ENCODE assay signal across 9 mouse cellular contexts in the genomic region with DNA sequence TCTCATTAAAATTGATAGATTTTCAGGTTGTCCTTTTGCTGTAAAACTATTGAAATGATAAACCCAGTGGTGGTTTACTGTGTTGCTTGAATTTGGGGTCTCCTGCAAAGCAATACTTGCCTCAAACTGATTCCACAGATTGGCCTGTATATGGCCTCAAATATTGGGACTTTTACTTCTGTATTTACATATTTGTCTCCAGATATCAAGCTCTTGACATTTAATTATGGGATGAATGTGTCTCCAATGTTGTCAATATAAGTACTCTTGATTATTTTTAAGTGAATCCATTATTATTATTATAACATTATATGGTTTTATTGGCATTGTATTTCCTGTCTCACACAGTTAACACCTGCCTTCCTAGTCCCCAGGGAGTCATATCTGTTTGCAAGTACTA. TPM values are rescaled to one million over a fixed set of nuclear protein-coding genes. Genes with fewer than 3 reads are reported as not detected.
DNase-seq lines count a peak whose midpoint lies in the region; ATAC-seq lines count a peak whose summit lies in the region.
"Had no signal": no experiment of that assay in that cellular context is flagged by ENCODE, and none has a peak within 500 bp of the region (broad histone marks: within the 10 kb centered on the region; RNA-seq: fewer than 3 reads in every experiment).

No protein-coding gene starts in this region.

- H3K27me3 ChIP-seq in kidney, embryonic 14.5 days (ENCODE audit: control insufficient read depth, insufficient read depth, low read length) = no peaks in the 10 kb centered on the region
- H3K27me3 ChIP-seq in embryonic facial prominence, embryonic 10.5 days (replicated peaks; ENCODE audit: low read depth, poor library complexity, severe bottlenecking) = no peaks in the 10 kb centered on the region
- no peaks in the 10 kb centered on the region for H3K27me3 ChIP-seq in intestine, embryonic 14.5 days (replicated peaks; ENCODE audit: control insufficient read depth, insufficient read depth, low read length)
- H3K27me3 ChIP-seq in midbrain, embryonic 16.5 days (ENCODE audit: control insufficient read depth, insufficient read depth, low read depth, low read length) = no peaks in the 10 kb centered on the region

- H3K27ac ChIP-seq in kidney, embryonic 14.5 days (ENCODE audit: low read depth, low read length) = no peak overlapping the region
- H3K27ac ChIP-seq in embryonic facial prominence, embryonic 10.5 days (replicated peaks) = peak overlapping the region; percentile 97; the same call in 1 of the 2 replicates
- no peak overlapping the region for H3K27ac ChIP-seq in intestine, embryonic 14.5 days (ENCODE audit: low read depth)
- no peak overlapping the region for H3K27ac ChIP-seq in midbrain, embryonic 16.5 days (ENCODE audit: low read length)

- H3K4me1 ChIP-seq in kidney, embryonic 14.5 days (ENCODE audit: control insufficient read depth, insufficient read depth, low read length) = 0 out of 2 replicates have a peak, but pooled peaks cover 7% of the 10 kb centered on the region
- peaks cover 25% of the 10 kb centered on the region for H3K4me1 ChIP-seq in embryonic facial prominence, embryonic 10.5 days
- H3K4me1 ChIP-seq in intestine, embryonic 14.5 days (replicated peaks; ENCODE audit: control insufficient read depth, insufficient read depth, low read length) = peaks cover 10% of the 10 kb centered on the region; the same call in 1 of the 2 replicates
- peaks cover 16% of the 10 kb centered on the region for H3K4me1 ChIP-seq in midbrain, embryonic 16.5 days (ENCODE audit: control insufficient read depth, insufficient read depth, low read length)

- no peak for DNase-seq in kidney, adult 9 months
- DNase-seq in embryonic facial prominence, embryonic 10.5 days (ENCODE audit: low spot score) = no peak
- DNase-seq in intestine, embryonic 14.5 days (ENCODE audit: low spot score) = no peak
- no peak for DNase-seq in cerebellum, adult 9-11 months
- DNase-seq in spleen, postnatal 4 days (ENCODE audit: low spot score in 2 of 2) = no peak
- no peak for DNase-seq in layer of hippocampus, postnatal 10 days (ENCODE audit: low spot score in 2 of 2)
- DNase-seq: right cerebral cortex, postnatal 4 days had no signal

- peaks cover 44% of the 10 kb centered on the region for H3K36me3 ChIP-seq in kidney, embryonic 14.5 days (ENCODE audit: control insufficient read depth, insufficient read depth, low read length)
- peaks cover 48% of the 10 kb centered on the region for H3K36me3 ChIP-seq in embryonic facial prominence, embryonic 10.5 days (replicated peaks)
- peaks cover 45% of the 10 kb centered on the region for H3K36me3 ChIP-seq in intestine, embryonic 14.5 days (ENCODE audit: control insufficient read depth, insufficient read depth, low read length)
- peaks cover 23% of the 10 kb centered on the region for H3K36me3 ChIP-seq in midbrain, embryonic 16.5 days (ENCODE audit: control insufficient read depth, insufficient read depth, low read length)

- no peaks in the 10 kb centered on the region for H3K9me3 ChIP-seq in kidney, embryonic 14.5 days (ENCODE audit: control insufficient read depth, low read length)
- H3K9me3 ChIP-seq in embryonic facial prominence, embryonic 10.5 days = no peaks in the 10 kb centered on the region
- H3K9me3 ChIP-seq in intestine, embryonic 14.5 days (ENCODE audit: control insufficient read depth, low read length) = no peaks in the 10 kb centered on the region
- no peaks in the 10 kb centered on the region for H3K9me3 ChIP-seq in midbrain, embryonic 16.5 days (replicated peaks; ENCODE audit: control insufficient read depth, low read length, poor library complexity, severe bottlenecking)

- peak overlapping the region; percentile 80 for H3K9ac ChIP-seq in kidney, embryonic 14.5 days (ENCODE audit: low read depth, low read length)
- H3K9ac ChIP-seq in intestine, embryonic 14.5 days (ENCODE audit: low read length) = peak overlapping the region; percentile 94
- 0 out of 2 replicates have a peak overlapping the region, but pooled peaks have one; percentile 79 for H3K9ac ChIP-seq in midbrain, embryonic 16.5 days (ENCODE audit: low read depth, low read length)

- peak overlapping the region; percentile 67 for H3K4me2 ChIP-seq in kidney, embryonic 14.5 days (replicated peaks; ENCODE audit: low read depth, low read length)
- H3K4me2 ChIP-seq in intestine, embryonic 14.5 days (ENCODE audit: low read length) = peak overlapping the region; percentile 83
- H3K4me2 ChIP-seq in midbrain, embryonic 16.5 days (ENCODE audit: low read length) = peak overlapping the region; percentile 96

- no peak for ATAC-seq in kidney, embryonic 14.5 days (ENCODE audit: low FRiP score, low TSS enrichment)
- ATAC-seq in intestine, embryonic 14.5 days (replicated peaks; ENCODE audit: low FRiP score, low TSS enrichment, low read depth) = no peak
- ATAC-seq in midbrain, embryonic 16.5 days = no peak

- peak overlapping the region; percentile 69 for H3K4me3 ChIP-seq in kidney, embryonic 14.5 days (ENCODE audit: low read length)
- peak overlapping the region; percentile 74 for H3K4me3 ChIP-seq in embryonic facial prominence, embryonic 10.5 days
- peak overlapping the region; percentile 94 for H3K4me3 ChIP-seq in intestine, embryonic 14.5 days (ENCODE audit: low read depth, low read length)
- H3K4me3 ChIP-seq in midbrain, embryonic 16.5 days (ENCODE audit: low read depth, low read length) = peak overlapping the region; percentile 77

RNA-seq across cellular contexts. Expression of a gene that starts 1.2 kb away (rescaled TPM):
- polyA plus RNA-seq in kidney, embryonic 14.5 days (2014; fragmentation: Nextera tagmentation; extraction: Ambion mirVana) = 1,389 and 1,446 TPM in 2 replicates
- polyA plus RNA-seq in embryonic facial prominence, embryonic 10.5 days (2016; fragmentation: Nextera tagmentation; extraction: Ambion mirVana) = 1,235 and 1,262 TPM in 2 replicates
- 1,426 and 1,532 TPM in 2 replicates for polyA plus RNA-seq in intestine, embryonic 14.5 days (2014; fragmentation: Nextera tagmentation; extraction: Ambion mirVana)
- 564 and 570 TPM in 2 replicates for polyA plus RNA-seq in midbrain, embryonic 16.5 days (2015; fragmentation: Nextera tagmentation; extraction: Ambion mirVana)
- 100 to 1,000 TPM; 612 to 638 TPM for total RNA-seq in layer of hippocampus, postnatal 10 days (2021)

RNA-seq across cellular contexts. Expression of a gene that starts 1.4 kb away (rescaled TPM):
- polyA plus RNA-seq in kidney, embryonic 14.5 days (2014; fragmentation: Nextera tagmentation; extraction: Ambion mirVana) = 17.3 and 34.4 TPM in 2 replicates
- 43.7 and 46.1 TPM in 2 replicates for polyA plus RNA-seq in embryonic facial prominence, embryonic 10.5 days (2016; fragmentation: Nextera tagmentation; extraction: Ambion mirVana)
- polyA plus RNA-seq in intestine, embryonic 14.5 days (2014; fragmentation: Nextera tagmentation; extraction: Ambion mirVana) = 27.7 and 33.3 TPM in 2 replicates
- 4.5 and 5.1 TPM in 2 replicates for polyA plus RNA-seq in midbrain, embryonic 16.5 days (2015; fragmentation: Nextera tagmentation; extraction: Ambion mirVana)
- total RNA-seq in layer of hippocampus, postnatal 10 days (2021) = 1 to 10 TPM; 5.1 to 9.8 TPM

RNA-seq across cellular contexts. Expression of a gene that starts 4.7 kb away (rescaled TPM):
- polyA plus RNA-seq in kidney, embryonic 14.5 days (2014; fragmentation: Nextera tagmentation; extraction: Ambion mirVana) = 25.7 and 37.9 TPM in 2 replicates
- 29.0 and 31.8 TPM in 2 replicates for polyA plus RNA-seq in embryonic facial prominence, embryonic 10.5 days (2016; fragmentation: Nextera tagmentation; extraction: Ambion mirVana)
- polyA plus RNA-seq in intestine, embryonic 14.5 days (2014; fragmentation: Nextera tagmentation; extraction: Ambion mirVana) = 29.2 and 30.2 TPM in 2 replicates
- 28.3 and 30.8 TPM in 2 replicates for polyA plus RNA-seq in midbrain, embryonic 16.5 days (2015; fragmentation: Nextera tagmentation; extraction: Ambion mirVana)
- 10 to 100 TPM; 17.1 to 18.5 TPM for total RNA-seq in layer of hippocampus, postnatal 10 days (2021)

RNA-seq across cellular contexts. Expression of a gene that starts 57.4 kb away (rescaled TPM):
- 0.16 and 0.19 TPM in 2 replicates for polyA plus RNA-seq in kidney, embryonic 14.5 days (2014; fragmentation: Nextera tagmentation; extraction: Ambion mirVana)
- polyA plus RNA-seq in embryonic facial prominence, embryonic 10.5 days (2016; fragmentation: Nextera tagmentation; extraction: Ambion mirVana) = 0.11 TPM in 1 of 2 replicates, not detected in the other
- not detected in 2 replicates for polyA plus RNA-seq in intestine, embryonic 14.5 days (2014; fragmentation: Nextera tagmentation; extraction: Ambion mirVana)
- not detected in 2 replicates for polyA plus RNA-seq in midbrain, embryonic 16.5 days (2015; fragmentation: Nextera tagmentation; extraction: Ambion mirVana)
- total RNA-seq in layer of hippocampus, postnatal 10 days (2021) = not detected
